Mouse (Mus musculus) cerebellum, postnatal 25 days (tissue): ENCODE measurements around the gene Gm17455.

Experiments
- DNase-seq, 2 experiments: peaks; one replicate each; pipeline ENCODE4 v3.0.0; 2021; ENCODE audit warnings: mixed read lengths in 2 of 2

The Gm17455 gene

DNA sequence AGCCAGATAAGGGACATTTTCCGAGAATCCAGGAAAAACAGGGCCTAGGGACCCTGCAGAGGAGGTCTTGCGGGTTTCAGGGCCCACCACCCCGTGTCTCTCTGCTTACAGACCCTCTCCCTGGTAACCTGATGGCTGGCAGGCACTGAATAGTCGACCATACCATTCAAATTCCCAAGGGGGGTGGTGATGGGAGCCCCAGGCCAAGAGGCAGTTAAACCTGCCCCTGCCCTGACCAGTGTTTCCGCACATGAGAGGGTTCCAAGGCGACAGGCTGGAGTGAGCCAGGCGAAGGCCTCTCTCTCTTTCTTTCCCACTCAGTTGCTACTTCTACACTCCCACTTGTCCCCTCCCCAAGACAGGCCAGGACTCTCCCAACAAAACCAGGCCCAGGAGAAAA lies at the start of gene Gm17455:
Gene Gm17455, plus strand, starts transcription at position 278 of the 400 bp plus-strand sequence.
- no peak for DNase-seq

GRCm38 (mm10) chr10:60350077-60350804 lies 49.3 kb upstream of the Gm17455 start:
- DNase-seq = no peak

DNA sequence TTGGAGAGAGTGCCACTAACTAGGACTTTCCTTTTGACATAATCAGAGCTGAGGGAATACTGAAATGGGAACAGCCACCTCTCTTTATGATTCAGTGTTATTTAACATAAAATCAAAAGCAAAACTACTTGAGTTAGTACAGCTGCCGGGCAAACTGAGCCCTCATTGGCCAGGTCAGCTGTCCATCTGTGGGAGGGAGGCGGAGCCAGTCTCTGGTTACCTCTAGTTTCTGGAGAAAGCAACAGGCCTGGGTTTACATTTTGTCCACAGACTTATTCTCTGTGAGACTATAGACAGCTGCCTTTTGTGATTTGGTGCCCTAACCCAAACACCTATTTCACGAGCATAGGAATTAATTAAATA lies 48.7 kb upstream of the Gm17455 start:
- peak; percentile 44 to 69 for DNase-seq

GRCm38 (mm10) chr10:60351248-60351647 lies 48.3 kb upstream of the Gm17455 start:
- no peak for DNase-seq

DNA sequence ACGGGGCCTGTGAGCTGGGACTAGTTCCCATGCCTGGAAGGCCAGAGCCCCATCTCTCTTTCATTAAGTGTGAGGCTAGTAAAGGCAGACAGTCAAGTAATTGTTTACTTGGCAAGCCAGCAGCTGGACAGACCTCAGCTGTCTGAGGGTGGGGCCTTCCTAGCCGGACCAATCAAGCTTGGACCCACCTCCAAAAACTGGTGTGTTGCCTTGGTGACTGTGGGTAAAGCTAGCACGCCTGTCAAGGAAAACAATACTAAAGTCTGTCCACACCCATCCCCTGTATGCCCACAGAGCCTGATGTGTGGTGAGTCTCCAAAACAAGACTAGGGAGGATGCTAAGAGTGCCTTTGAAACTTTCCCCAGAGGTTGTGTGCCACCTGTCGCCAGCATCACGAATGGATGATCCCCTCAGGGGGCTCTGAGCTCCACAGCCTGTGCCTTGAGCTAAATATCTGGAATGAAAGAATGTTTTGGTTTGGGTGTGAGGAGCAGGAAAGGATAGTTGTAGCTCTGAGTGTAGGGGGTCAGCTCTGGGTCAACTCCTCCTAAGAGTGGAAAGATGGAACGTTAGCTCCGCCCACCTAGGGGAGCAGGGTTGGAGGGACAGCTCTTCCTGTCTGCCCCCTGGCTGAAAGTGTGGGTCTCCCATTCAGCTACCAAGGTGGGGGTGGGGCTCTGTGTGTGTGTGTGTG lies 47.6 kb upstream of the Gm17455 start:
- DNase-seq = no peak

- DNase-seq = no peak
These were observed 46.1 kb upstream of the Gm17455 start for GRCm38 (mm10) chr10:60353241-60354002.

GRCm38 (mm10) chr10:60354003-60354325 lies 45.6 kb upstream of the Gm17455 start:
- no peak for DNase-seq

- no peak for DNase-seq
These were observed 44.4 kb upstream of the Gm17455 start for GRCm38 (mm10) chr10:60354881-60355677.

DNA sequence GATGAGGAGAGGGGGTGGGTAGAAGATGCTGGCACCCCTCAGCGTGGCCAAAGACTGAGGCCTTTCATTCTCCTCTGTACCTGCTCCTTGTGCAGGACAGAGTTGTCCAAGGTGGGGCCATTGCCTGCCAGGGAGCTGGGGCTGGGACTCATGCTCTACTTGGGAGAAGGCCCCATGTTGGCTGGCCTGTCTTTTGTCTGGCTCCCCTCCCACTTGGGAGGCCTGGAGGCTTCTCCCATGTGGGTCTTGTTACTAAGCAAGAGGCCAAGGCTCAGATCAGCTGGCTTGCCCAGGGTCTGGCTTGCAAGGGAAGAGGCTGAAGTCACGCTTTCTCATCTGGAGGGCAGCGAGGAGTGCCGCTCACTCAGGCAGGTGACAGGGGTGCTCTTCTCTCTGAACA lies 42.1 kb upstream of the Gm17455 start:
- DNase-seq = no peak

- DNase-seq = no peak
These were observed 41.6 kb upstream of the Gm17455 start for GRCm38 (mm10) chr10:60357901-60358300.

DNA sequence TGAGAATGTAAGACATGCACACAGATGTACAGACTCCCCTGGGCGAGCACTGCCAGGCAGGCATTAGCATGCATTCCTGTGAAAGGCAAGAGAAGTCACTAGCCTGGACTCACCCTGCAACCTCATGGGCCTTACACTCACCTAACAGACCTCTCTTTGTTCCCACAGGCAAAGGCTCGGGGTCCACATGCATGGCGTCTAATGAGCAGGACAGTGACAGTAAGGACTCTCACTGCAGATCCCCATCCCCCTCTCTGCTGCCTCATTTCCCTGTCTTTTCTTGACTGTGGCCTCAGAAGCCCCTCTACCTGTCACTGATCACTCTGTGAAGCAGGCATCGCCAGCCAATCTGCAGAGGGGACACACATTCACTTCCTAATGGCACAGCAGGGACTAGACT lies 40.8 kb upstream of the Gm17455 start:
- no peak for DNase-seq

- DNase-seq = no peak
These were observed 37.8 kb upstream of the Gm17455 start for GRCm38 (mm10) chr10:60361615-60362309.

- no peak for DNase-seq
These were observed 37.3 kb upstream of the Gm17455 start for GRCm38 (mm10) chr10:60362310-60362628.

DNA sequence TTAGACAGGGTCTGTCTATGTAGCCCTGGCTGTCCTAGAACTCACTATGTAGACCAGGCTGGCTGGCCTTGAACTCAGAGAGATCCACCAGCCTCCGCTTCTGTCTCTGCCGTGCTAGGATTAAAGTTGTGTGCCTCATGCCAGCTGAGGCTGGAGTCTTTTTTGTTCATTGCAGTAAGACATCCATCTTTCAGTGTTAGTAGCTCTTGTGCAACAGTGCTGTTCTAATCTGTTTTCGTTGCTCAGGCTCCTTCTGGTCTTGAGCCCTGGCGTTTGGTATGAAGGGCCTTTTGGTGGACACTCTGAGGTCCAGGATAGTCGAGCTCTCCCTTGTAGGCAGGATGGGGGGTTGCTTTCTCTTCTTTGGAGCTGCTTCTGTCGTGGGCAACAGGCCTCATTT lies 36.1 kb upstream of the Gm17455 start:
- no peak for DNase-seq

- no peak for DNase-seq
These were observed 32.4 kb upstream of the Gm17455 start for GRCm38 (mm10) chr10:60367145-60367544.

DNA sequence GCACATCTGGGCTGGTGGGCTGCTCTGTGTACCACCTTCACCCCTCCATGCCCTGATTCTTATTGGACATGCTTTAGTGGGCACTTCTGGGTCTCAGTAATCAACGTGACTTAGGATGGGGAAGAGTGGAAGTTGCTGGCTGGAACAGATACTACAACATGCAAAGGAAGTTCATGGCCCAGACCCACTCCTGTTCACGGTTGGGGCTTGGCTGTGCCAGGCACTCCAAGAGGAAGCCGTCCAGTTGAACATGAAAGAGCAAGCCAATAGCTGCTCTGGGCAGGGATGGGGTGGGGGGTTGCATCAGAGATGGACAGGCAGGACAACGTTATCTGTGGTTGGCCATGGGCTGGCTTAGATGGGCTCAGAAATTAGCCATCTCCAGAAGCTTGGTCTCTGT lies 31.6 kb upstream of the Gm17455 start:
- DNase-seq = no peak

DNA sequence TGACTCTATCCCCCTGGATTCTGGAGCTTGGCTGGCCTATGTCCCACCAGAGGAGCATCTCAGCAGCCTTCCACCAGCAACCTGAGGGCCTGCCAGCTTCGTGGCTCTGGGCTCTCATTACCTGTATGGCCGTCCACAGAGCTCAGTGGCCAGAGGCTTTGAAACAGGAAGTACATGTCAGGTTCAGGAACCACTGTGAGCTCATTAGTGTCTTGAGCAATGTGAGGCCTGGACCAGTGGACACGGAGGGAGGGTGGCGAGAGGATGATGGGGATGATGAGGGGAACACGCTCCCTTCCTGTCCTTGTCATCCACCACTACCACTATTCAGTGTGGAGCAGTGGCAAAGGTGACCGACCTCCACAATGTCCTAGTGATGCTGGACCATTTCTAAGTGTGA lies 30.1 kb upstream of the Gm17455 start:
- no peak for DNase-seq

GRCm38 (mm10) chr10:60370098-60370497 lies 29.4 kb upstream of the Gm17455 start:
- DNase-seq = peak; percentile 60 to 71

- DNase-seq = peak in 1 of 2 experiments; percentile 46
These were observed 28.9 kb upstream of the Gm17455 start for GRCm38 (mm10) chr10:60370601-60371061.

- no peak for DNase-seq
These were observed 27.7 kb upstream of the Gm17455 start for GRCm38 (mm10) chr10:60371596-60372386.

DNA sequence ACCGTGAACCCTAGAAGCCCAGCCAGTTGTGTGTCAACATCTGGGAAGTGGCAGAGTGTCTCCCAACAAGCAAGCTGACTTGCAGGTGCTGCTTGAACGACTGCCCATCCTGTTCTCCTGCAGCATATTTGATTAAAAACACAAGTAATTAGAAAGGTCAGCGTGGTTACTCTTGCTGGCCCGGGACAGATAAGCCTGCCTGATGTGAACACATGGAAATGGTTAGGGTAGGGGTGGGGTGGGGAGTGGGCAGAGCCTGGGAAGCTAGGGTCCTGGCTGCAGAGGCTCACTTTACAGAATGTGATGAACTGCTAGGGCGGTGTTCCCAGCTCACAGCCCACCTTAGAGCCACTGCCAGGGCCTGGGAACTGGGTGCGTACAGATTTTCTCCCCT lies 26.0 kb upstream of the Gm17455 start:
- no peak for DNase-seq
